Mouse (Mus musculus): ENCODE results near the gene Gm7879. TPM values are rescaled to one million over a fixed set of nuclear protein-coding genes. Genes with fewer than 3 reads are reported as not detected.

The Gm7879 gene
- polyA plus RNA-seq, 1 experiment from 2014 or later: 0.59 TPM

- ATAC-seq (ENCODE audit: low FRiP score, low TSS enrichment): no peak
Measured at GRCm38 (mm10) chr5:43933269-43933668, 20.3 kb downstream of the Gm7879 start.

GRCm38 (mm10) chr5:43947330-43947977 is 34.5 kb downstream of the Gm7879 start:
- no peaks in the 10 kb centered on the region for H3K9me3 ChIP-seq (ENCODE audit: low read length)
- H3K27ac ChIP-seq (ENCODE audit: low read length): peak overlapping the region; percentile 77
- peak overlapping the region; percentile 59 for H3K4me2 ChIP-seq (replicated peaks; ENCODE audit: low read depth, low read length)
- WGBS: 13% methylated on average over 9 of the region's 9 CpGs
- peaks cover 25% of the 10 kb centered on the region for H3K4me1 ChIP-seq (ENCODE audit: insufficient read depth, low read length)
- ATAC-seq (ENCODE audit: low FRiP score, low TSS enrichment): peak; percentile 60; the same call in 1 of the 2 replicates
- peak overlapping the region; percentile 38; the same call in 1 of the 2 replicates for H3K4me3 ChIP-seq (ENCODE audit: low read length)
- no peaks in the 10 kb centered on the region for H3K27me3 ChIP-seq (ENCODE audit: insufficient read depth, low read length)
- H3K36me3 ChIP-seq (ENCODE audit: insufficient read depth, low read length): no peaks in the 10 kb centered on the region
- H3K9ac ChIP-seq (replicated peaks; ENCODE audit: low read length): 0 out of 2 replicates have a peak overlapping the region, but pooled peaks have one; percentile 4

More at GRCm38 (mm10) chr5:43933269-43933668, 20.3 kb downstream of the Gm7879 start:
- Histone ChIP-seq H3K4me2 (replicated peaks; ENCODE audit: low read depth, low read length) (no peak overlapping the region), H3K9ac (replicated peaks; ENCODE audit: low read length) (no peak overlapping the region), H3K36me3 (ENCODE audit: insufficient read depth, low read length) (no peaks in the 10 kb centered on the region), H3K27me3 (ENCODE audit: insufficient read depth, low read length) (no peaks in the 10 kb centered on the region), H3K4me3 (ENCODE audit: low read length) (no peak overlapping the region), H3K27ac (ENCODE audit: low read length) (no peak overlapping the region), H3K9me3 (ENCODE audit: low read length) (no peaks in the 10 kb centered on the region), H3K4me1 (ENCODE audit: insufficient read depth, low read length) (no peaks in the 10 kb centered on the region)
- 45% methylated on average over 2 of the region's 2 CpGs for WGBS

GRCm38 (mm10) chr5:43948111-43948743 is 35.3 kb downstream of the Gm7879 start:
- H3K4me3 ChIP-seq (ENCODE audit: low read length): peak overlapping the region; percentile 38
- H3K4me2 ChIP-seq (replicated peaks; ENCODE audit: low read depth, low read length): peak overlapping the region; percentile 59
- ATAC-seq (ENCODE audit: low FRiP score, low TSS enrichment): peak; percentile 97
- no peaks in the 10 kb centered on the region for H3K36me3 ChIP-seq (ENCODE audit: insufficient read depth, low read length)
- H3K4me1 ChIP-seq (ENCODE audit: insufficient read depth, low read length): peaks cover 25% of the 10 kb centered on the region
- H3K27me3 ChIP-seq (ENCODE audit: insufficient read depth, low read length): no peaks in the 10 kb centered on the region
- H3K9me3 ChIP-seq (ENCODE audit: low read length): no peaks in the 10 kb centered on the region
- peak overlapping the region; percentile 86 for H3K27ac ChIP-seq (ENCODE audit: low read length)
- 2% methylated on average over 27 of the region's 27 CpGs for WGBS
- H3K9ac ChIP-seq (replicated peaks; ENCODE audit: low read length): no peak overlapping the region

GRCm38 (mm10) chr5:43948748-43949275 is 35.9 kb downstream of the Gm7879 start:
- Histone ChIP-seq H3K9ac (replicated peaks; ENCODE audit: low read length) (peak overlapping the region; percentile 29; the same call in 1 of the 2 replicates), H3K27me3 (ENCODE audit: insufficient read depth, low read length) (no peaks in the 10 kb centered on the region), H3K36me3 (ENCODE audit: insufficient read depth, low read length) (no peaks in the 10 kb centered on the region), H3K4me2 (replicated peaks; ENCODE audit: low read depth, low read length) (peak overlapping the region; percentile 59), H3K9me3 (ENCODE audit: low read length) (no peaks in the 10 kb centered on the region), H3K27ac (ENCODE audit: low read length) (peak overlapping the region; percentile 86), H3K4me3 (ENCODE audit: low read length) (peak overlapping the region; percentile 38), H3K4me1 (ENCODE audit: insufficient read depth, low read length) (peaks cover 25% of the 10 kb centered on the region)
- ATAC-seq (ENCODE audit: low FRiP score, low TSS enrichment): peak; percentile 44; the same call in 1 of the 2 replicates
- 6% methylated on average over 8 of the region's 8 CpGs for WGBS

- H3K4me3 ChIP-seq (ENCODE audit: low read length): no peak overlapping the region
- 83% methylated on average over 1 of the region's 1 CpGs for WGBS
- no peaks in the 10 kb centered on the region for H3K9me3 ChIP-seq (ENCODE audit: low read length)
- no peak overlapping the region for H3K4me2 ChIP-seq (replicated peaks; ENCODE audit: low read depth, low read length)
- no peaks in the 10 kb centered on the region for H3K36me3 ChIP-seq (ENCODE audit: insufficient read depth, low read length)
- no peak for ATAC-seq (ENCODE audit: low FRiP score, low TSS enrichment)
- H3K4me1 ChIP-seq (ENCODE audit: insufficient read depth, low read length): peaks cover 12% of the 10 kb centered on the region
- no peaks in the 10 kb centered on the region for H3K27me3 ChIP-seq (ENCODE audit: insufficient read depth, low read length)
- H3K27ac ChIP-seq (ENCODE audit: low read length): no peak overlapping the region
- no peak overlapping the region for H3K9ac ChIP-seq (replicated peaks; ENCODE audit: low read length)
Measured at GRCm38 (mm10) chr5:43953241-43953640, 40.3 kb downstream of the Gm7879 start.

- Histone ChIP-seq H3K36me3 (ENCODE audit: insufficient read depth, low read length) (no peaks in the 10 kb centered on the region), H3K4me2 (replicated peaks; ENCODE audit: low read depth, low read length) (no peak overlapping the region), H3K27me3 (ENCODE audit: insufficient read depth, low read length) (no peaks in the 10 kb centered on the region), H3K4me1 (ENCODE audit: insufficient read depth, low read length) (no peaks in the 10 kb centered on the region), H3K27ac (ENCODE audit: low read length) (no peak overlapping the region), H3K9me3 (ENCODE audit: low read length) (0 out of 2 replicates have a peak, but pooled peaks cover 2% of the 10 kb centered on the region), H3K9ac (replicated peaks; ENCODE audit: low read length) (no peak overlapping the region), H3K4me3 (ENCODE audit: low read length) (no peak overlapping the region)
- WGBS: 80% methylated on average over 3 of the region's 3 CpGs
- ATAC-seq (ENCODE audit: low FRiP score, low TSS enrichment): no peak
Measured at GRCm38 (mm10) chr5:43959884-43960440, 47.0 kb downstream of the Gm7879 start.

- ATAC-seq (ENCODE audit: low FRiP score, low TSS enrichment): no peak
- no peak overlapping the region for H3K4me3 ChIP-seq (ENCODE audit: low read length)
- no peaks in the 10 kb centered on the region for H3K27me3 ChIP-seq (ENCODE audit: insufficient read depth, low read length)
- H3K4me2 ChIP-seq (replicated peaks; ENCODE audit: low read depth, low read length): no peak overlapping the region
- H3K9ac ChIP-seq (replicated peaks; ENCODE audit: low read length): no peak overlapping the region
- H3K9me3 ChIP-seq (ENCODE audit: low read length): 0 out of 2 replicates have a peak, but pooled peaks cover 2% of the 10 kb centered on the region
- WGBS: 90% methylated on average over 3 of the region's 3 CpGs
- H3K27ac ChIP-seq (ENCODE audit: low read length): no peak overlapping the region
- H3K36me3 ChIP-seq (ENCODE audit: insufficient read depth, low read length): no peaks in the 10 kb centered on the region
- no peaks in the 10 kb centered on the region for H3K4me1 ChIP-seq (ENCODE audit: insufficient read depth, low read length)
Measured at GRCm38 (mm10) chr5:43961056-43961455, 48.1 kb downstream of the Gm7879 start.

Other genes with a start within 250 kb of the Gm7879 start
- 0.47 and 1.4 TPM in 2 replicates for gene Bst1, start 94.3 kb upstream of the Gm7879 start, polyA plus RNA-seq (2015; fragmentation: Nextera tagmentation; extraction: Ambion mirVana)
- 64.5 and 66.6 TPM in 2 replicates for gene Fbxl5, start 91.5 kb upstream of the Gm7879 start, polyA plus RNA-seq (2015; fragmentation: Nextera tagmentation; extraction: Ambion mirVana)
- gene Cd38, start 44.6 kb upstream of the Gm7879 start, polyA plus RNA-seq (2015; fragmentation: Nextera tagmentation; extraction: Ambion mirVana): 35.3 and 37.7 TPM in 2 replicates
- 6.2 and 7.2 TPM in 2 replicates for gene Fgfbp1, start 68.6 kb downstream of the Gm7879 start, polyA plus RNA-seq (2015; fragmentation: Nextera tagmentation; extraction: Ambion mirVana)
- 96.0 and 97.8 TPM in 2 replicates for gene Prom1, start 188.9 kb downstream of the Gm7879 start, polyA plus RNA-seq (2015; fragmentation: Nextera tagmentation; extraction: Ambion mirVana)